Mouse (Mus musculus) stomach, postnatal 0 days (tissue): ENCODE measurements around the gene Ccdc62. TPM values are rescaled to one million over a fixed set of nuclear protein-coding genes. Genes with fewer than 3 reads are reported as not detected.
A peak's percentile ranks its signal among the peaks of the same experiment; 100 is the strongest.

ENCODE experiments used
- ATAC-seq: fragments of 200-750 bp; cut with Nextera tagmentation; 2 replicates; pipeline ENCODE4 v1.8.0; 2017; ENCODE audit not compliant: low FRiP score, low TSS enrichment
- DNase-seq: peaks from one replicate; pipeline ENCODE4 v3.0.0-alpha.2; 2016; ENCODE audit warnings: low spot score
- H3K27ac ChIP-seq: fragments of 300-500 bp; sonication (generic); replicated peaks from 2 replicates; pipeline ENCODE4 v1.5.1; 2014; ENCODE audit warnings: mild to moderate bottlenecking, control low read depth
- H3K27me3 ChIP-seq: fragments of 300-500 bp; sonication (generic); 2 replicates; pipeline ENCODE4 v1.6.1; 2014; ENCODE audit warnings: low read length; ENCODE audit not compliant: control insufficient read depth, insufficient read depth
- H3K36me3 ChIP-seq: fragments of 300-500 bp; sonication (generic); 2 replicates; pipeline ENCODE4 v1.6.1; 2014; ENCODE audit warnings: low read length, mixed read lengths; ENCODE audit not compliant: control insufficient read depth, insufficient read depth
- H3K4me1 ChIP-seq: fragments of 300-500 bp; sonication (generic); replicated peaks from 2 replicates; pipeline ENCODE4 v1.6.1; 2014; ENCODE audit warnings: antibody characterized with exemption; ENCODE audit not compliant: control insufficient read depth, insufficient read depth
- H3K4me2 ChIP-seq: fragments of 300-500 bp; sonication (generic); replicated peaks from 2 replicates; pipeline ENCODE4 v1.6.1; 2014; ENCODE audit warnings: low read depth, mild to moderate bottlenecking, control low read depth, moderate library complexity
- H3K4me3 ChIP-seq: fragments of 300-500 bp; sonication (generic); 2 replicates; pipeline ENCODE4 v1.5.1; 2014; ENCODE audit warnings: low read depth, low read length, control low read depth
- H3K9ac ChIP-seq: fragments of 300-500 bp; sonication (generic); 2 replicates; pipeline ENCODE4 v1.6.1; 2014; ENCODE audit warnings: mild to moderate bottlenecking, low read length, control low read depth, mixed read lengths
- H3K9me3 ChIP-seq: fragments of 300-500 bp; sonication (generic); 2 replicates; pipeline ENCODE4 v1.6.1; 2016; ENCODE audit warnings: low read length; ENCODE audit not compliant: control insufficient read depth
- CTCF ChIP-seq: IDR thresholded peaks from 2 replicates; pipeline ENCODE4 v1.5.1; 2016; ENCODE audit warnings: antibody characterized with exemption, low read depth, mild to moderate bottlenecking, moderate library complexity
- EP300 ChIP-seq: optimal IDR thresholded peaks from 2 replicates; pipeline ENCODE3; 2016; ENCODE audit warnings: antibody characterized with exemption
- WGBS: fragments of 180-500 bp; shearing (Covaris S2); extraction: QIAGEN DNeasy Blood & Tissue Kit; methylation state at CpG from one replicate; pipeline ENCODE4 v1.1.7; 2014; 5-methylcytosine and 5-hydroxymethylcytosine counted together
- polyA plus RNA-seq: library from polyadenylated mRNA; unstranded; fragments of >200 nt; fragmentation: Nextera tagmentation; extraction: Ambion mirVana; gene quantifications from 2 replicates; pipeline ENCODE4 v1.2.1, GENCODE M21; 2015

Gene Ccdc62
- polyA plus RNA-seq, 1 experiment from 2014 or later: 5.4 TPM

GRCm38 (mm10) chr5:123970576-123970975 is 40.1 kb downstream of the Ccdc62 start:
- TF ChIP-seq CTCF (no peak), EP300 (no peak)
- H3K4me1 ChIP-seq: no peaks in the 10 kb centered on the region
- no peak overlapping the region for H3K4me2 ChIP-seq
- no peaks in the 10 kb centered on the region for H3K36me3 ChIP-seq
- ATAC-seq (no peak), DNase-seq (no peak)
- no peaks in the 10 kb centered on the region for H3K27me3 ChIP-seq
- no peak overlapping the region for H3K27ac ChIP-seq
- H3K9me3 ChIP-seq: no peaks in the 10 kb centered on the region
- no peak overlapping the region for H3K4me3 ChIP-seq
- H3K9ac ChIP-seq: no peak overlapping the region
- WGBS: 85% methylated on average over 4 of the region's 4 CpGs

- DNase-seq (no peak), ATAC-seq (no peak)
- Histone ChIP-seq H3K9me3 (no peaks in the 10 kb centered on the region), H3K27ac (no peak overlapping the region), H3K9ac (no peak overlapping the region), H3K4me3 (no peak overlapping the region), H3K4me1 (no peaks in the 10 kb centered on the region), H3K4me2 (no peak overlapping the region), H3K36me3 (no peaks in the 10 kb centered on the region), H3K27me3 (no peaks in the 10 kb centered on the region)
- WGBS: 65% methylated on average over 6 of the region's 6 CpGs
- TF ChIP-seq EP300 (no peak), CTCF (no peak)
Measured at GRCm38 (mm10) chr5:123972453-123972852, 42.0 kb downstream of the Ccdc62 start.

GRCm38 (mm10) chr5:123973299-123974178 is 43.1 kb downstream of the Ccdc62 start, which contains the start of gene Hip1r:
Gene Hip1r, plus strand, starts transcription at chr5:123973628.
- DNase-seq: peak; percentile 94
- 1% methylated on average over 76 of the region's 106 CpGs for WGBS
- TF ChIP-seq EP300 (no peak), CTCF (no peak)

GRCm38 (mm10) chr5:123974179-123974485 is 43.7 kb downstream of the Ccdc62 start:
- no peaks in the 10 kb centered on the region for H3K27me3 ChIP-seq
- no peaks in the 10 kb centered on the region for H3K9me3 ChIP-seq
- 0 out of 2 replicates have a peak, but pooled peaks cover 3% of the 10 kb centered on the region for H3K4me1 ChIP-seq
- peak overlapping the region; percentile 65 for H3K4me3 ChIP-seq
- ATAC-seq: no peak
- peak overlapping the region; percentile 79 for H3K9ac ChIP-seq
- DNase-seq: no peak
- no peaks in the 10 kb centered on the region for H3K36me3 ChIP-seq
- TF ChIP-seq CTCF (no peak), EP300 (no peak)
- under 1% methylated on average over 14 of the region's 14 CpGs for WGBS
- peak overlapping the region; percentile 94 for H3K27ac ChIP-seq
- peak overlapping the region; percentile 88 for H3K4me2 ChIP-seq

More at GRCm38 (mm10) chr5:123973299-123974178, 43.1 kb downstream of the Ccdc62 start, which contains the start of gene Hip1r:
- Histone ChIP-seq H3K27me3 (no peaks in the 10 kb centered on the region), H3K9ac (peak within 1 kb of the TSS; percentile 79), H3K4me2 (peak within 1 kb of the TSS; percentile 88), H3K27ac (peak within 1 kb of the TSS; percentile 94), H3K4me1 (0 out of 2 replicates have a peak, but pooled peaks cover 3% of the 10 kb centered on the region), H3K9me3 (no peaks in the 10 kb centered on the region), H3K4me3 (peak within 1 kb of the TSS; percentile 65), H3K36me3 (no peaks in the 10 kb centered on the region)
- ATAC-seq: peak; percentile 76

- DNase-seq: peak; percentile 50
- 0 out of 2 replicates have a peak overlapping the region, but pooled peaks have one; percentile 23 for H3K9ac ChIP-seq
- no peaks in the 10 kb centered on the region for H3K36me3 ChIP-seq
- TF ChIP-seq EP300 (peak; percentile 20), CTCF (no peak)
- 0 out of 2 replicates have a peak, but pooled peaks cover 3% of the 10 kb centered on the region for H3K4me1 ChIP-seq
- no peak for ATAC-seq
- 14% methylated on average over 11 of the region's 11 CpGs for WGBS
- no peaks in the 10 kb centered on the region for H3K9me3 ChIP-seq
- peak overlapping the region; percentile 88 for H3K4me2 ChIP-seq
- H3K27me3 ChIP-seq: no peaks in the 10 kb centered on the region
- H3K4me3 ChIP-seq: peak overlapping the region; percentile 65
- peak overlapping the region; percentile 94 for H3K27ac ChIP-seq
Measured at GRCm38 (mm10) chr5:123974616-123975111, 44.2 kb downstream of the Ccdc62 start.
